Mouse (Mus musculus) left cerebral cortex, adult 2 months (tissue): ENCODE data around the gene Crebl2. TPM values are rescaled to one million over a fixed set of nuclear protein-coding genes. Genes with fewer than 3 reads are reported as not detected.

Experiments used
- DNase-seq, 2 experiments: peaks; one replicate each; pipeline ENCODE4 v3.0.0; 2021 to 2022; ENCODE audit warnings: low spot score in 2 of 2, mixed read lengths in 1 of 2; ENCODE audit errors: extremely low spot score in 1 of 2
- H3K27ac ChIP-seq: fragments of 200-600 bp; 2 replicates; pipeline ENCODE4 v1.8.1; 2022
- H3K4me3 ChIP-seq: fragments of 200-600 bp; 2 replicates; pipeline ENCODE4 v1.8.1; 2022
- CTCF ChIP-seq: fragments of 200-600 bp; IDR thresholded peaks from 2 replicates; pipeline ENCODE4 v1.8.1; 2022; ENCODE audit warnings: antibody characterized with exemption, mild to moderate bottlenecking, moderate library complexity
- intact Hi-C: fragments of 180-260 bp; cut with DNase I; formaldehyde crosslinking; loops from one replicate; pipeline ENCODE4 v1.15.1; 2025
- total RNA-seq, 2 experiments: library from RNA; stranded (reverse); gene quantifications; 2 replicates each; pipeline ENCODE4 v1.2.3; 2021

Gene Crebl2
- total RNA-seq, 2 experiments from 2014 or later = 38.4 to 39.3 TPM

DNA sequence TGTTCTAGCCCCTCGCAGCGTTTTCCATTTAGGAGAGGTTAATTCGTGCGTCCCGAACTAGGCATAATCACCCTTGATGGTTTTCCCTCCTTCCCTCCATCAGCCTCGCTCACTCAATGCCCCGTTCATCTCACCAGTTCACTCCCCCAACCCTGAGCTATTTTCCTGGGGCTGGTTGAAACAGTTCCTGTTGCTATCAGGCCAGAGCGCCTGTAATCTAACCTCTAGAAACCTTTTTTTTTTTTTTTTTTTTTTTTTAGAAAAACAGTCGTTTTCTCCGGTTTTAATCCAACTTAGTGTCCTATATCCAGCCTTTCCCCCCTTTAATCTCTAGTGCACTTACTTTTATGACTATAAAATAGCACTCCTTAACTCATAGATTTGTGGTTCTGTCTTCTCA, 822 bp downstream of the Crebl2 start:
- Histone ChIP-seq H3K27ac (peak overlapping the region; percentile 96), H3K4me3 (peak overlapping the region; percentile 57)
- DNase-seq = no peak
- intact Hi-C loops = loop anchor here (2.0 kb wide), 1 partner anchor 38 kb away; the partner anchor contains the start of gene Dusp16
- no peak for TF ChIP-seq CTCF

DNA sequence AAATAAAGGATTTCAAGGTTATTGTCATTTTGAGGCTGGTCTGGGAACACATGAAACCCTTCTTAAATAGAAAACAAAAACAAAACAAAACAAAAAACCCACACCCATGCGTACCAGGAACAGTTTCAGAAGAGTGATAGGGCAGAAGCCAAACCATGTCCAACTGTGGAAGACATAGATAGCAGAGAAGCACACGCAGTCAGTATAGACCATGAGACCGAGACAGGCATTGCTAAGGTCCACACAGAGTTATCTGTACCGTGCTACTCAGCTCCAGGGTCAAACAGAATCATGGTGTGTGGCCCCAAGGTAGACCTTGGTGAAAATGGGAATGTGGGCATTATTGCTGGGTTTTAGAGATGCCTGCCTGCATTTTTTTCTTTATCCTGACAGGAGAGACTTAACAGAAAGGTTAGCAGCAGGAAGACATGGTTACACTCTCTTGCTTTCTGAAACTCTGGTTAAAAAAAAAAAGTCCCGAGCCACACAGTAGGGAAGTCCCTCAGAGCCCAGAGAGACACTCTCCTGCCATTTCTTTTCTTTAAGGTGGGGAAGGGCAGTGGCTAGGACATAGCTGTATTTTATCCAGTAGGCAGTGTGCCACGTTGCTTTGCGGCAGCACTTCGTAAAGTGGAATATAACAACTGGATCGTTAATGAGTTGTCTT, 4.8 kb downstream of the Crebl2 start:
- Histone ChIP-seq H3K27ac (no peak overlapping the region), H3K4me3 (no peak overlapping the region)
- intact Hi-C loops = no loop called here
- no peak for DNase-seq
- no peak for TF ChIP-seq CTCF

DNA sequence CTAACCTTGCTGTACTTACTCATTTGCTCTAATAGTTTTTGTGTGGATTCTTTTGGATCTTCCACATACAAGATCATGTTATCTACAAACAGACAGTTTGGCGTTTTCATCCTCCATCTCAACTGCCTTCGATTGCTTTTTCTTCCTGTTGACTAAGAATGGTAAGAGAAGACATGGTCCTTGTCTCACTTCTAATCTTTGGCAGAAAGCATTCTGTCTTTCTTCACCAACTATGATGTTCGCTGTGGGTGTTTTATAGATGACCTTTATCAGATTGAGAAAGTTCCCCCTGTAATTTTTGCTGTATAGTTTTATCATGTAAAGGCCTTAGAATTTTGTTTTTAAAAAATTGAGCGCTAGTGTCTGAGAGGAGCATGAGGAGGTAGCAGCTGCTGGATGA, 8.2 kb downstream of the Crebl2 start:
- no peak for TF ChIP-seq CTCF
- Histone ChIP-seq H3K27ac (no peak overlapping the region), H3K4me3 (no peak overlapping the region)
- intact Hi-C loops = no loop called here
- no peak for DNase-seq

DNA sequence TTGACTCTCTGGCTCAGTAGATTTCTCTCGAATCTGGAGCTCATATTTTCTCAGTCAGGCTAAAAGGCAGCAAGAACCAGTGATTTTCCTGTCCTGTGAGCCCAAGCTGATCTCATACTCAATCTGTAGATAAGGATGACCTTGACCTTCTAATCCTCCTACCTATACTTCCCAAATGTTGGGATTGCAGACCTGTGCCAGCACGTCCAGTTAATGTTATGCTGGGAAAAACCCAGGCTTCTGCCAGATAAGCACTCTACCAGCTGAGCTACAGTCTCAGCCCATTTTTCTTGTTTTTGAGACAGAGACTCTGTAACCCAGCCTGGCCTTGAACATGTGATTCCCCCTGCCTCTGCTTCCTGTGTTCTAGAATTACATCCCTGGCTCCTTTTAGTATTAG, 10.4 kb downstream of the Crebl2 start:
- Histone ChIP-seq H3K4me3 (no peak overlapping the region), H3K27ac (no peak overlapping the region)
- DNase-seq = no peak
- TF ChIP-seq CTCF = no peak
- intact Hi-C loops = no loop called here

DNA sequence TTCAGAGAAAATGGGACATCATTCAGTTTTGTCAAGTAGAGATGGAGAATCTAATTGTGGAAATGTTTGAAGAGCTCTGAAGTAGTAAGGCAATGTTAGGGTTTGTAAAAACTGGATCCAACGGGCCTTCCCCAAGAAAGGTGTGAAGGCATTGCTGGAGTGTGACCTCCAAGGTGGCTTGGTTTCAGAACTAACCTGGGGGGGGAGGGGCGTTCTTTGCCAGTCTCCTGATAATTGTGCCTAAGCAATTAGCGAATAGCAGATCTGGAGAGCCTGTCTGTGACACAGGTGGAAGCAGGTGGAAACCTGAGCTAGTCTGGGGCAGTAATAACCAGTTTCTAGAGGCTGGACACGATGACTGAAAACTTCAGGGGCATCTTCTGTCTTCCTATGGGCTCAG, 15.8 kb downstream of the Crebl2 start:
- TF ChIP-seq CTCF = no peak
- no peak overlapping the region for H3K4me3 ChIP-seq
- intact Hi-C loops = no loop called here

DNA sequence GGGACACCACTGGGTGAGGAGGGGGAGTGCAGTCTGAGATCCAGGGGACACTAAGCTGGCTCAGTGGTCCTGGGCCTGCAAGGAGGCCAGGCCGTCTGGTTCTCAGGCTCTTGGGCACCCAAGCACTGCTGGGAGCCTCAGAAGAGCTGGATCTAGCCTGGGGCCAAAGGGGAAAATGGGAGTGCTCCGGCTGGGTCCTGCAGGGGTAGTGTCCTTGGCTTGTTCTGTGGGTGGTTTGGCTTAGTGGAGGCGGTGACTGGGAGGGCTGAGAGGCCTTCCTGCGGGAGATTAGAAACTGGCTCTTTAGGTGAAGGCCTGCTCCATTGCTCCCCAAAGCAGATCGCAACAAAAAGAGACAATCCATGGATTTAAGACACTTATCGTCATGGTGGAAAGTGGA, 16.4 kb downstream of the Crebl2 start:
- intact Hi-C loops = no loop called here
- TF ChIP-seq CTCF = no peak
- DNase-seq = no peak
- Histone ChIP-seq H3K4me3 (no peak overlapping the region), H3K27ac (no peak overlapping the region)

More for the DNA sequence above, 15.8 kb downstream of the Crebl2 start:
- no peak overlapping the region for H3K27ac ChIP-seq
- DNase-seq = no peak

DNA sequence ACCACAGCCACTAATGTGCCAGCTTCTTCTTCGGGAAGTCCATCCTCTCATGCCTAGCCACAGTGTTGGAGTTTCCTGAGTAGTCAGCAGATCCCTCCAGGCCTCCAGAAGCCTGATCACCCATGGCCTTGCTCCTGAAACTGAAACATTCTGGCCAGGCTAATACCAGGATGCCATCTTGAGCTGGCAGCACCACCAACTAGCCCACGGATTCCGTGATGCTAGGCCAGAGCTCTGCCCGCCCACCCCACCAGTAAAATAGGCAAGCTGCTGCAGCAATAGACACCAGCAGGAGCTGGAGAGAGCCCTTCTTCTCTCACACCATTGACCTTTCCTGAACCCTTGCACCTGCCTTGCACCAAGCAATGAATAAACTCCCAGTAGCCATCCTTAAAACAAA, 17.6 kb downstream of the Crebl2 start:
- intact Hi-C loops = no loop called here
- Histone ChIP-seq H3K4me3 (no peak overlapping the region), H3K27ac (no peak overlapping the region)
- no peak for DNase-seq
- no peak; the same call in 1 of the 2 replicates for TF ChIP-seq CTCF

DNA sequence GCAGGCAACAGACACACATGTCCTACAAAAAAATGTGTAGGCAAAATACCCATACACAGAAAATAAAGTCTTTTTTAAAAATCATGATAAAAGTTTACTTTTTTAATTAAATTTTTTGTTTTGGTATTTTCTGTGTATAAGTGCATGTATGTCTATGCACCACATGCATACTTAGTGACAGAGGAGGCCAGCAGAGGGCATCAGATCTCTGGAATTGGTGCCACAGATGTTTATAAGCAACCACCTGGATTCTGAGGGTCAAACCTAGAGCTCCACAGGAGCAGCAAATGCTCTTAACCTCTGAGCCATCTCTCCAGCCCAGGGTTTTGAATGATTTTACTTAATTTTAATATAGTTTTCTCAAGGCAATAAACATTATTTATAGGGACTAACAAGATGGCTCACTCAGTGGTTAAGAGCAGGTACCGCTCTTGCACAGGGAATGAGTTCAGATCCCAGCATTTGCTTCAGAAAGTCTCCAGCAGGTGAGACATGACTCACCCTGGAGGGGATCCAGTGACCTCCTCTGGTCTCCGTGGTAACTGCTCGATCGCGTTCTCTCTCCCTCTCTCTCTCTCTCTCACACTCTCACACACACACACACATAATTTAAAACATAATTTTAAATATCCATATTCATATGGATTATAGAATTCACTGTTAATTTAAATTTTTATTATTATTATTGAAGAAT, 18.4 kb downstream of the Crebl2 start:
- no peak overlapping the region for H3K4me3 ChIP-seq
- peak; percentile 41 for TF ChIP-seq CTCF
- H3K27ac ChIP-seq = no peak overlapping the region
- DNase-seq = no peak
- intact Hi-C loops = no loop called here

DNA sequence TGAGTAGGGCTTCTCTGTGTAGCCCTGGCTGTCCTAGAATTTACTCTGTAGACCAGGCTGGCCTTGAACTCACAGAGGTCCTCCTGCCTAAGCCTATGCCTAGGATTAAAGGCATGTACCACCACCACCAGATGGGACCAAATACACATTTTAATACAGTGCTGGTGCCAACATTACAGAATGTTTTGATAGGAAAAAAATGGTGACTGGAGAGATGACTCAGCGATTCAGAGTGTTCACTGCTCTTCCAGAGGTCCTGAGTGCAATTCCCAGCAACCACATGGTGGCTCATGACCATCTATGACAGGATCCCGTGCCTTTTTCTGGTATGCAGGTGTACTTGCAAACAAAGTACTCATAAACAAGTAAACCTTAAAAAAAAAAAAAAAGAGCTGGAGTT, 19.5 kb downstream of the Crebl2 start:
- H3K27ac ChIP-seq = no peak overlapping the region
- intact Hi-C loops = no loop called here
- TF ChIP-seq CTCF = no peak
- H3K4me3 ChIP-seq = no peak overlapping the region
- no peak for DNase-seq

DNA sequence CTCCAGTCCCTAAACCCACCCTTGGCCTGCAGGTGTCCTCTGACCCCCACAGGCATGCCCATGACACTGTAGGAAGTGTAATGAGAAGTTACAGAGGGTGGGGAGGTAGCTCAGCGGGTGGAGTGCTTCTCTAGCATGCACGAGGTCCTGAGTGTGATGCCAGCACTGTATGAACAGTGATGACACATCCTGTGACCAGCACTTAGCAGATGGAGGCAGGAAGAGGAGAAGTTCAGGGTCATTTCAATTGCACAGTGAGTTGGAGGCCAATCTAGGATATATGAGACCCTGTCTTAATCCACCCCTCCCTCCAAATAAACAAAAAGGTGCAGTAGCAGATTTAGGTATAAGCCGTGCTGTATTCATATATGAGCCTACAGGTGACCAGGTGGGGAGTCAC, 20.0 kb downstream of the Crebl2 start:
- Histone ChIP-seq H3K27ac (no peak overlapping the region), H3K4me3 (no peak overlapping the region)
- no peak for DNase-seq
- intact Hi-C loops = no loop called here
- no peak for TF ChIP-seq CTCF

DNA sequence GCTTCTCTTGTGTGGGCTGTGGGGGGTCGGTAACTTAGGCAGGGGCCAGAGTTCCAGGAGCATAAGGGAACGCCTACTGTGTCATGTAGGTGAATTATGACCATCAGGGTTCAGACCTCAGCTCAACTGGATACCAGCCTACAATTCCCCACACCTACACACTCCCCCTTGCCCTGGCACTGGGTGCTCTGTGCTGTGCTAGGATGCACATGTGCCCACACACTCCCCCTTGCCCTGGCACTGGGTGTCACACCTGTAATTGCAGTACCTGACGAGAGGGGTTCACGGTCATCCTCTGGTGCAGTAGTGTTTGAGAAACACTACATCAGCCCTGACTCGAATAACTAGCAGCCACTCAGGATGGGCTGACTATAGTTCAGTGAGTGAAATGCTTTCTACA, 24.8 kb downstream of the Crebl2 start:
- DNase-seq = no peak
- no peak for TF ChIP-seq CTCF
- intact Hi-C loops = no loop called here
- Histone ChIP-seq H3K27ac (no peak overlapping the region), H3K4me3 (no peak overlapping the region)

DNA sequence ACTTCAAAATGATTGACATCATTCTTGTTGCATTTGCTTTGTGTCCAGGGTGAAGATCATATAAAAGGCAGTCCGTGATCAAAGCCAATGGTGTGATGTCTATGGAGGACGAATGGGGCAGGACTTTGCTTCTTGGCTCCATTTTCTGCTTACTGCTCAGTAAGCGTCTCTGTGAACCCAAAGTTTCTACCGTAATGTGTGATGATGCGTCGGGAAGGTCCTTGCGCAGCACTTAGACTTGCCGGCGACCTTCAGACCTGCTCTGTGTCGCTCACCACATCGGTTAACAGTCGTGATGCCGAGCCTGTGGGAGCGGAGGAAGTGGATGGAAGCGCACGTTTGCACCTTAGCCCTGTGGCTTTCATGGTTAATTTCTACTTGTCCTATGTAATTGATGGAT, 26.0 kb downstream of the Crebl2 start:
- DNase-seq = no peak
- TF ChIP-seq CTCF = no peak
- Histone ChIP-seq H3K4me3 (no peak overlapping the region), H3K27ac (no peak overlapping the region)
- intact Hi-C loops = no loop called here

DNA sequence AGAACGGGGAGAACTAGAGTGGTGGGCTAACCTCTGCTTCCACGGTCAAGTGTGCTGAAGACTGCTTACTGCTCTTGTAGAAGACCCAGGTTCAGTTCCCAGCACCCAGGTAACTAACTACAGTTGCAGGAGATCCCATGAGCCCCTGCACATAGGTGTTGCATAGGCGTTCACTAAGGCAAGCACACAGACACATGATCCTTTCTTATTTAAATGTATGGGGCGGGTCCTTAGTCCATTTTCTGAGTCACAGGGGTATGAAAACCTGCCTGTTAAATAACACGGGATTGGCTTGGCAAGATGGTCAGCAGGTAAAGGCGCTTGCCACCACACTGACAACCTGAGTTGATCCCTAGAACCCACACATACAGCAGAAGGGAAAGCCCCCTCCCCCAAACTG, 29.1 kb downstream of the Crebl2 start:
- Histone ChIP-seq H3K4me3 (no peak overlapping the region), H3K27ac (no peak overlapping the region)
- DNase-seq = no peak
- TF ChIP-seq CTCF = no peak
- intact Hi-C loops = no loop called here
